ENCODE assay signal across 8 mouse cellular contexts in genomic region chr16:78375821-78376691, GRCm38 (mm10). TPM values are rescaled to one million over a fixed set of nuclear protein-coding genes. Genes with fewer than 3 reads are reported as not detected.
DNase-seq lines count a peak whose midpoint lies in the region; ATAC-seq and TF ChIP-seq lines count a peak whose summit lies in the region.

No protein-coding gene starts in this region.

- H3K4me3 ChIP-seq in forebrain, embryonic 10.5 days: peak overlapping the region; percentile 93
- H3K4me3 ChIP-seq in lung, embryonic 16.5 days (ENCODE audit: low read length): peak overlapping the region; percentile 93
- H3K4me3 ChIP-seq in thymus, adult 2 months (ENCODE audit: control insufficient read depth, insufficient read depth, low read length): peak overlapping the region; percentile 69

- no peak for TF ChIP-seq CTCF in thymus, adult 2 months (IDR thresholded peaks at IDR 0.05; ENCODE audit: borderline replicate concordance, control insufficient read depth, extremely low read depth, insufficient read depth, low read length, poor library complexity)

- ATAC-seq in CD4-positive, CD25-positive, alpha-beta regulatory T cell, adult 4 months: peak; percentile 39
- ATAC-seq in lung, embryonic 16.5 days (ENCODE audit: low read depth): peak; percentile 43
- peak; percentile 47 for ATAC-seq in neutrophil, adult 5-6 weeks (ENCODE audit: extremely low read depth, insufficient number of reproducible peaks, low FRiP score, poor library complexity, severe bottlenecking)

- H3K27me3 ChIP-seq in forebrain, embryonic 10.5 days (ENCODE audit: poor library complexity, severe bottlenecking): no peaks in the 10 kb centered on the region
- H3K27me3 ChIP-seq in lung, embryonic 16.5 days (ENCODE audit: control insufficient read depth, insufficient read depth, low read depth, low read length): no peaks in the 10 kb centered on the region
- H3K27me3 ChIP-seq in thymus, adult 2 months (ENCODE audit: control insufficient read depth, insufficient read depth, low read length): no peaks in the 10 kb centered on the region

- peaks cover 19% of the 10 kb centered on the region for H3K36me3 ChIP-seq in forebrain, embryonic 10.5 days (replicated peaks)
- peaks cover 5% of the 10 kb centered on the region; the same call in 1 of the 2 replicates for H3K36me3 ChIP-seq in lung, embryonic 16.5 days (ENCODE audit: control insufficient read depth, insufficient read depth, low read length)
- H3K36me3 ChIP-seq in thymus, adult 2 months (ENCODE audit: control insufficient read depth, insufficient read depth, low read length): no peaks in the 10 kb centered on the region

- peaks cover 27% of the 10 kb centered on the region for H3K4me1 ChIP-seq in forebrain, embryonic 10.5 days
- peaks cover 22% of the 10 kb centered on the region for H3K4me1 ChIP-seq in lung, embryonic 16.5 days (replicated peaks; ENCODE audit: control insufficient read depth, insufficient read depth, low read length)
- peaks cover 10% of the 10 kb centered on the region for H3K4me1 ChIP-seq in thymus, adult 2 months (replicated peaks; ENCODE audit: control insufficient read depth, insufficient read depth, low read length)

- WGBS in forebrain, embryonic 10.5 days: under 1% methylated on average over 97 of the region's 100 CpGs
- under 1% methylated on average over 72 of the region's 100 CpGs for WGBS in lung, embryonic 16.5 days
- WGBS in thymus, adult 2 months: under 1% methylated on average over 93 of the region's 100 CpGs

- H3K9ac ChIP-seq in lung, embryonic 16.5 days (ENCODE audit: low read length): peak overlapping the region; percentile 95

- peak; percentile 75; the same call in 1 of the 2 replicates for TF ChIP-seq POLR2A in thymus, adult 2 months (IDR thresholded peaks at IDR 0.05; ENCODE audit: control insufficient read depth, extremely low read depth, insufficient read depth, low read length, poor library complexity)

- peak; percentile 60 to 76 for DNase-seq in adrenal gland, postnatal 36 days
- DNase-seq in forebrain, embryonic 10.5 days (ENCODE audit: extremely low spot score, low spot score): peak; percentile 75
- peak; percentile 55 to 64 for DNase-seq in heart, postnatal 14 days
- DNase-seq in kidney, postnatal 4 days: peak; percentile 72 to 81
- DNase-seq in thymus, adult 2 months: peak; percentile 65

- intact Hi-C loops in heart, postnatal 14 days (cut with DNase I): loop anchor here (5.0 kb wide), 2 partner anchors 51 to 201 kb away; partner anchors contain the start of gene D16Ertd472e

- H3K9me3 ChIP-seq in forebrain, embryonic 10.5 days: no peaks in the 10 kb centered on the region
- H3K9me3 ChIP-seq in lung, embryonic 16.5 days (ENCODE audit: control insufficient read depth, low read length): no peaks in the 10 kb centered on the region

- H3K4me2 ChIP-seq in lung, embryonic 16.5 days (ENCODE audit: low read depth, low read length): peak overlapping the region; percentile 90

- peak overlapping the region; percentile 98 for H3K27ac ChIP-seq in forebrain, embryonic 10.5 days
- H3K27ac ChIP-seq in lung, embryonic 16.5 days (ENCODE audit: low read length): peak overlapping the region; percentile 84
- H3K27ac ChIP-seq in thymus, adult 2 months (ENCODE audit: control insufficient read depth, insufficient read depth, low read length): peak overlapping the region; percentile 11; the same call in 1 of the 2 replicates

RNA-seq across cellular contexts. Expression of gene Btg3, which starts 0.9 kb away (rescaled TPM):
- 1 to 10 TPM; 5.4 to 9.8 TPM for polyA plus RNA-seq in CD4-positive, CD25-positive, alpha-beta regulatory T cell, adult 4 months (2017; shearing (Covaris generic))
- 10 to 100 TPM; 40.5 to 41.1 TPM for total RNA-seq in adrenal gland, postnatal 36 days (2021)
- polyA plus RNA-seq in forebrain, embryonic 10.5 days (2016; fragmentation: Nextera tagmentation; extraction: Ambion mirVana): 39.1 and 40.2 TPM in 2 replicates
- 10 to 100 TPM; 11.0 to 11.8 TPM for total RNA-seq in heart, postnatal 14 days (2021)
- polyA plus RNA-seq in lung, embryonic 16.5 days (2015; fragmentation: Nextera tagmentation; extraction: Ambion mirVana): 35.7 and 43.7 TPM in 2 replicates
- total RNA-seq in neutrophil, adult 5-6 weeks (2017): 4.5 and 8.5 TPM in 2 replicates
- 2.8 and 3.5 TPM in 2 replicates for polyA plus RNA-seq in thymus, adult 2 months (2012; rRNA removed)

Comparison
In these comparisons a context has a peak if more than half of its experiments do, and no peak if none do; other contexts are left out.
1. Peak in every context shown above with its lines: DNase-seq, ATAC-seq, H3K4me3 ChIP-seq and H3K27ac ChIP-seq.
2. H3K27ac ChIP-seq: peak in every context shown above with its lines; median percentile 98 in forebrain, embryonic 10.5 days; 84 in lung, embryonic 16.5 days; 11 in thymus, adult 2 months.